Mouse (Mus musculus): ENCODE measurements around the gene Dnaaf2. TPM values are rescaled to one million over a fixed set of nuclear protein-coding genes. Genes with fewer than 3 reads are reported as not detected.

The Dnaaf2 gene
- total and polyA plus RNA-seq, 3 experiments: 0.89 to 1.1 (median 0.97) TPM

DNA sequence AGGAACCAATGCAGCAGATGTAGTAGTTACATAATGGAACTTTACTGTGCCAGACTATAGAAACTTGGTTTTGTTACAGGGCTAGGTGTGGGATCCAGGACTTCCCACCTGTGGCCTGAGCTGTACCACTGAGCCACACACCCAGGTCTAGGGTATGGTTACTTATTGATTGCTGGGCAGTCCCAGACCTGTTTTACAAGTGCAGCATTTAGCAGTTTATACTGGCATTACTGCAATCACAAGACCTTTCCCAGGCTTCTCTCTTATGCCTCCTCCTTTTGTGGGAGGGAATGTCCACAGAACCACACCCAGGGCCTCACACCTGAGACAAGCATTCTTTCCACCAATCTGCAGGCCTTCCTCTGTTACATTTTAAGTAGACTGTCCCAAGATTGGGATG, 756 bp upstream of the Dnaaf2 start:
- DNase-seq: no peak

DNA sequence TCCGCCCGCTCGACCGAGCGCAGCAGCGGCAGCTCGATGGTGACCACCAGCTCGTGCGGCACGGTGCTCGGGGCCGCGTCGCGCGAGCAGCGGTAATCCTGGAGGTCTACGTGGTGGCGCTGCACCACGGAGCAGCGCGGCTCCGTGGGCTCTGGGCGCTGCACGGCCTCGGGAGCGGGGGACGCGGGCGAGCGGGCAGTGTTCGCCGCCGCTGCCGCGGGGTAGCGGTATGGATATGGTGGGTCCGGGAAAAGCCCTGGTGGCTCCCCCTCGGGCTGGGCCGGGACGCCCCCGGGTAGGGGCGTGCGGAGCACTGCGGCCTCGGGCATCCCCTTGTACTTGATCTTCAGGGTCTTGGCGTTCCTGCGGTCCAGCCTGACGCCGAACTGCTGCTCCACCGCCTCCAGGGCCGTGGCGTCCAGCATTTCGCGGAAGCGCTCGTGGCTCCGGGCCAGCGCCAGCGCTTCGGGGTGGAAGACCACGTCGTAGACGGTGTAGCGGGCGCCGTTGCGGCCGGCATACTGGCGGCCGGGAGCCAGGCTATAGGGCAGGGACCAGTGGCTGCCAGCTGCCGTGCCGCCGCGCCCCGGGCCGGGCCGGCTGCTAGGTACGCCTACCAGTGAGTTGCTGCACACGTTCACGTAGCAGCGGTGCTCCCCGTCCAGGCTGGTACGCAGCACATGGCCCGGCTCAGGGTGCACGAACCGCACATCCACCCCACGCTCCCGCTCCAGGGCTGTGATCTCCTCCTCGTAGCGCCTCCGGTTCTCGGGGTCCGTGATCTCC, 658 bp downstream of the Dnaaf2 start:
- DNase-seq: peak; percentile 76

DNA sequence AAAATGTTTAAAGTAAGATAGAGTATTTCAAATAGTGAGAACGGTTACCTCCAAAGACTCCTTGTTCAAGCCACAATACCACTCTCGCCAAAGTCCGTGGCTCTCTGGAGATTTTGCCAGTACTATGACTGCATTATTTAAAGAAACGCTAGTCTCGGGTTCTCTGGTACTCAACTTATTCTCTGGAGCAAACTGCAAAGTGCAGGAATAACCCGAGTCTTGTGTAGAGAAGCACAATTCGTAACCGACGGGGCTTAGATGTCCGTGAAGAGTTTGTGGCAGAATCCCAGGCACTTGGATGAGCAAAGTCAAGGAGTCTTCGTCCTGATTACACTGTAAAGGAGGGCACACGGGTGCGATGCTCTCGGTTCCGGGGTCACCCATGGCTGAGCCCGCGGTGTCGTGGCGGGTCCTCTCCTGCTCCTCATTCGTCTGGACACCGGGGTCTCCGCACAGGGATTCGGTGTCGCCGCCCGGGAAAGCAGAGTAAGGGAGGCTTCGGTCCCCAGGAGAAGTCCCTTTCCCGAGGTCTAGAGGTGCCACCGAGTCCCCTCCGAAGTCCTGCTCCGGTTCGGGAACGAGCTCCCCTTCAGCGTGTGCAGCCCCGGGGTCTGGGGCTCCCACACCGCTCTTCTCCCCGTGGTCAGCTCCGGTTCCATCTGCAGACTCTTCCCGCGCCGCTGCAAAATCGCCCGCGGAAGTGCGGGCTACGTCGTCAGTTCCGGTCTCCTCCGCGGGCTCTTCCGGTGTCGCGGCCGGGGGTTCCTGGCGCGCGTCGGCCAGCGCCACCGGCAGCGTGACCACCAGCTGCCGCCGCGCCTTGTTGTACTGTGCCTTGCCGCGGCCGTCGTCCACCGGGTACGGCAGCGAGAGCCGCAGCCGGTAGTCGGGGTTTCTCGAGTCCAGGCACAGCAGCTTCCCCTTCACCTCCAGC, 1.5 kb downstream of the Dnaaf2 start, which contains the start of gene Gm49383:
TSS of gene Gm49383 (minus strand) at position 661 of the 934 bp plus-strand sequence.
- DNase-seq: peak; percentile 81

DNA sequence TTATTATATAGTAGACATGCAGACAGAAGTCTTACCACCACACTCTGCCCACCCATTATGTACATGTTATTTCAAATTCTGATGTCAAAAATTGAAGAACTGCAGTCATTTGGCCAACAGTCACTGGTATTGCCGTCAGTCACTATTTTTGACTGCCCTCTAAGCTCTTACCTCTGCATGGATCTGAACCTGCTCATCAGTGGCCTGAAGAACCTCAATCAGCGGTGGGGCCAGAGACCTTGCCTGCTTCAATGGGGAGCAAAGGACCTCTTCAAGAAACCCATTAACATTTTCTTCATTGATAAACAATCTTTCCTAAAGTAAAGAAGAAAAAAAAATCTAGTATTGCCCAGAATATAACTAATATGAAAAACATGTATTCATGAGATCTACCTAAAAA, 5.6 kb downstream of the Dnaaf2 start:
- no peak for DNase-seq

DNA sequence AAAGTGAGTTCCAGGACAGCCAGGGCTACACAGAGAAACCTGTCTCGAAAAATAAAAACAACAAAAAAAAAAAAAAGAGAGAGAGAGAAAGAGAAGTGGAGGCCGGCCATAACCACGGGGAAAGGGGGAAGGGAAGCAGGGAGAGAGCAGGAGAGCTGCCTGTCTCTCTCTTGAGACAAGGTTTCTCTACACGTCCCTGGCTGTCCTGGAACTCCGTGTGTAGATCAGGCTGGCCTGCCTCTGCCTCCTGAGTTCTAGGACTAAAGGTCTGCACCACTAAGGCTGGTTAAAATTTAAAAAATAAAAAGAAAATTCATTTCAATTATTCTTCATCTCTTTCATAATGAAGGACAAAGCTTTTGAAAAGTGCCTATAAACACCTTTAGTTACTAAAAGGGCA, 6.8 kb downstream of the Dnaaf2 start:
- DNase-seq: no peak

DNA sequence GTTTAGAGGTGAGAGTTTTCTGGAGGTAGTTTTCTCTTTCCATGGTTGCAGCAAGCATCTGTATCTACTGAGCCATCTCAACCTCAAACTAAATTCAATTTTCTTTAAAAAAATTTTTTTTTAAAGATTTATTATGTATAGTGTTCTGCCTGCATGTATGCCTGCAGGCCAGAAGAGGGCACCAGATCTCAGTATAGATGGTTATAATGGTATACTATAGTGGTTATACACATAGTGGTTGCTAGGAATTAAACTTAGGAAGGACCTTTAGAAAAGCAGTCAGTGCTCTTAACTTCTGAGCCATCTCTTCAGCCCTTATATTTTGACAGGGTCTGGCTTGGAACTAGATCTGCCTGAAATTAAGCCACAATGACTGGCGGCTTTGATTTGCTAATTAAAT, 7.7 kb downstream of the Dnaaf2 start:
- DNase-seq: no peak

DNA sequence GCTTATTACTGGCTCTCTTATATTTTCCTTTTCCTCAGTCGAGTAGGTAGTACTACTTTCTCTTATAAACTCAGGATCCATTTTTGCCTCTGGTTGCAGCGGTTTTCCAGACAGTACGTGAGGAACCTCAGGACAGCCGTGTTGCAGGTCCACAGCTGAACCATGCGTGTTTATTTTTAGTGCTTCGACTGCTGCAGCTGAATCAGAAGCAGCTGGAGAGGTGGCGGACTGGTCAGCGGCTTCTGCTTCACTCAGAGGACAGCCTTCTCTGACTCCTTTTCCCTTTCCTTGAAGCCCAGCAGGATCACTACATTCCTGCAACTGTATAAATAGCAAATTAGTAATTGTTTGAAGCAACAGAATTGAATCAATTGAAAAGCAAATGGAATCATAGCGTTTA, 8.2 kb downstream of the Dnaaf2 start:
- no peak for DNase-seq

DNA sequence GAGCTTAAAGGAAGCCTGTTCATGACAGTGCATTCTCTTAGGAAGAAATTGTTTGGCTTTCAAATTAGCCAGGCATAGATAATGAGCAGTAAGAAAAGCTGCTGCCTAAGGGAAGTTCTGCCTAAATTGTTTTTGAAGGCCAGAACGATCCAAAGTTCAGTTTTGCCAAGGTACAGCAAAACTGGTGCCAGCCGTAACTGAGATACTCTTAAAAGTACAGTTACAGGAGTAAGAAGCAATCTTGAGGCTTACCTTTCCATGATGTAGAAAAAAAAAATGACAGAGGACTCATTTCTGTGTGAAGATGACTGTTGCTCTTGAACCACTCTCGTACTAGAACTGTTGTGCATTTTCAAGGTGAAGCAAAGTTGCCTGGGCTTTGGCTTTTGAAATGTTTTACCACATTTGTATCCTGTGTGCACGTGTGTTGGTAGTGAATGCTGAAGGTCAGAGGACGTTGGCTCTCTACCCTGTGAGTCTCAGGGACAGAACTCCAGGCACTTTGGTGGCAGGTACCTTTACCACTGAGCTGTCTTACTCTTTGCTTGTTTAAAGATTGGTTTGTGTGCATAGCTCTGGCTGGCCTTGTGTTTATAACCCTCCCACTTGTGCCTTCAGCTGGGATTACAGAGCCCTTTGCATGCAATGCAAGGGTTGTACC, 11.3 kb downstream of the Dnaaf2 start:
- DNase-seq: peak; percentile 17

DNA sequence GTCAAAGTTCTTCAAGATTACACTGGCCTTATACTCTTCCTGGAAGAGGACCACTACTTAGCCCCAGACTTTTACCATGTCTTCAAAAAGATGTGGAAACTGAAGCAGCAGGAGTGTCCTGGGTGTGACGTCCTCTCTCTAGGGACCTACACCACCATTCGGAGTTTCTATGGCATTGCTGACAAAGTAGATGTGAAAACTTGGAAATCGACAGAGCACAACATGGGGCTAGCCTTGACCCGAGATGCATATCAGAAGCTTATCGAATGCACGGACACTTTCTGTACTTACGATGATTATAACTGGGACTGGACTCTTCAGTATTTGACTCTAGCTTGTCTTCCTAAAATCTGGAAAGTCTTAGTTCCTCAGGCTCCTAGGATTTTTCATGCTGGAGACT, 12.9 kb downstream of the Dnaaf2 start:
- DNase-seq: no peak

DNA sequence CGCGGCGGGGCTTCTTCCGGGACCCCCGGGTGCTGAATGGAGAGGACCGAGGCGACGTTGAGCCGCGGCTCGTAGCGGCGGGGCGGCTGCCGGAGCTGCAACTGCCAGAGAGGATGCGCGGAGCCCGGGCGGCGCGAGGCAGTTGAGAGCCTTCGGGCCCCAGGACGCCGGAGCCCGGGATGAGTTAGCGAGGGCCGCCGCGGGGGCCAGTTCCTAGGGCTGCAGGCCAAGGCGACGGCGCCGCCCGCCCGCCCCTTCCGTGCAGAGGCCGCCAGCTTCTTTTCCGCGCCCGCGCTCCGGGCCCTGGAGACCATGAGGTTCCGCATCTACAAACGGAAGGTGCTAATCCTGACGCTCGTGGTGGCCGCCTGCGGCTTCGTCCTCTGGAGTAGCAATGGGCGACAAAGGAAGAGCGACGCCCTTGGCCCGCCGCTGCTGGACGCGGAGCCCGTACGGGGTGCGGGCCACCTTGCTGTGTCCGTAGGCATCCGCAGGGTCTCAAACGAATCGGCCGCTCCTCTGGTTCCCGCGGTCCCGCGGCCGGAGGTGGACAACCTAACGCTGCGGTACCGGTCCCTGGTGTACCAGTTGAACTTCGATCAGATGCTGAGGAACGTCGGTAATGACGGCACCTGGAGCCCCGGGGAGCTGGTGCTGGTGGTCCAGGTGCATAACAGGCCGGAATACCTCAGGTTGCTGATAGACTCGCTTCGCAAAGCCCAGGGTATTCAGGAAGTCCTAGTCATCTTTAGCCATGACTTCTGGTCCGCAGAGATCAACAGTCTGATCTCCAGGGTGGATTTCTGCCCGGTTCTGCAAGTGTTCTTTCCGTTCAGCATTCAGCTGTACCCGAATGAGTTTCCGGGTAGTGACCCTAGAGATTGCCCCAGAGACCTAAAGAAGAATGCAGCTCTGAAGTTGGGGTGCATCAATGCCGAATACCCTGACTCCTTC, 13.6 kb downstream of the Dnaaf2 start:
- DNase-seq: peak; percentile 81

DNA sequence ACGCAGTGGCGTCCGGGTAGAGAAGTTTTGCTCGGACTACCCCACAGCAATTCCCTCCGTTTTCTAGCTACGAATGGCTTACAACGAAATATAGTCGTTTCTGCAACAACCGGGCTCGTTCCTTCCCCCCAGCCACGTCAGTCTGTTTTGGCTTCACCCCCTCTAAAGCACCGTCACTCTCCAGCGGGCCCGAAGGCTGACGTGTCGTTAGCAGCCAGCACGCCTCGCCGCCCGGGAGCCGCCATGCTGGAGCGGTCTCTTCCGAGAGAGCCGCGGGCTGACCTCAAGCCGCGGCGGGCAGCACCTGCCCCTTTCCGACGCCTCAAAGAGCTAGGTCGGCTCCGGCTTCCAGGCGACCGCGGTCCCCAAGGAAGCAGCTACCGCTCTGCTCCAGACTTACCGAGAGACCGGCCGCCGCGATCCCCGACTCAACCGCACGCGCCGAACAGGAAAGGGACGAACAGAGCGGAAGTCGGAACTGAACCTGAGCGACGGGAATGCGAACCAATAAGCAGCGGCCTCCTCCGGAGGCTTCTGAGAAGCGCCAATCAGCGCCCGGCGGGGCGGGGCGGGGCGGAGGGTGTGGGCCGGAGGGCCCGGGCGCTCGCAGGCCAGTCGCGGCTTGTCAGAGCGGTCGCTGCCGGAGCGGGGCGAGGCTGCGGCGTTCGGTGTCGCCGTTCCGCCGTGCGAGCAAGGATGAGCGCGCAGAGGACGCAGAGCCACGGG, 14.5 kb downstream of the Dnaaf2 start, which contains the start of the genes Rpl36al and Mgat2:
TSS of gene Rpl36al (minus strand) at position 501 of the 726 bp plus-strand sequence.
TSS of gene Mgat2 (plus strand) at position 575 of the 726 bp plus-strand sequence.
- peak; percentile 99 for DNase-seq

DNA sequence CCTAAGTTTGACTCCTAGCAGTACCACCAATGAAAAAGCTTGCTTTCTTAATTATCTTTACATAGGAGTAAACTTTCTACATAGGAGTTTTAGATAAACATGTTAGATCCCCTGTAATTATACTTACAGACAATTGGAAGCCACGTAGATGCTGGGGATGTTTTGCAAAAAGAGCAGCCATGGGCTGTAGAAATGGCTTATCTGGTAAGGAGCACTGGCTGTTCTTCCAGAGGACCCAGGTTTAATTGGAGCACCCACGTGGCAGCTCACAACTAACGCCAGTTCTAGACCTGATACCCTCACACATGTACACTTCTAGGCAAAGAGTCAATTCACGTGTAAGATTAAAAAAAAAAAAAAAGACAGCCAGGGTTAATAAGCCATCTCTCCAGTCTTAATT, 16.4 kb downstream of the Dnaaf2 start:
- DNase-seq: no peak

DNA sequence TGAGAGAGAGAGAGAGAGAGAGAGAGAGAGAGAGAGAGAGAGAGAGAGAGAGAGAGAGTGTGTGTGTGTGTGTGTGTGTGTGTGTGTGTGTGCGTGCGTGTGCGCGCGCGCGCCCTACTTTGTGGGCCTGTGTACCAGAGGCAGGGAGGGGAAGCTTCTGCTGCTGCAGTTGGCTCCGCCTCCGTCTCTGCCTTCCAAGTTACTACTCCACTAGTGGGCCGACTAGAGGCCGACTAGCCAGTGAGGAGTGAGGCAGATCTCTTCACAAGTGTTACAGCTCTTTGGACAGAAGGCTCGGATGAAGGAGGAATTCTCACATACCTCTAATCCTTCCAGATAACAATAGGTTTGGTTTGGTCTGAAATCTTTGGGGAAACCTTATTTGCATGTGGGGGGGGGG, 18.9 kb downstream of the Dnaaf2 start:
- DNase-seq: no peak

DNA sequence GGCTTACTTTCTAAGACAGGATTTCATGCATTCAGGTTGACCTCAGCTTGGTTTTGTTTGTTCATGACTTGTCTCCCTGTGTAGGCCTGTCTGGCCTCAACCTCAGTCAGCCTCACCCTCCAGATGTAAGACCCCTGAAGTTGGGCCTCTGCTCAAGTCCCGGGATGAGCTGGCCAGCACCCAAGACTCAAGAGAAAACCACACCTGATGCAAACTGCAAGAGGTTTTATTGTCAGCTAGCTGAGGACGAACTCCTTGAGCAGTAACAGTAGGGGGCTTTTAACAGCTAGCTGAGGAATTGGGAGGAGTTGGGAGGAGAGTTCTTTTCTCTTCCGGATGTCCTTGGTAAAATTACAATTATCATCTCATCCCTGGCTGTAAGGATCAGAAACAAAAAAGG, 20.7 kb downstream of the Dnaaf2 start:
- DNase-seq: no peak

DNA sequence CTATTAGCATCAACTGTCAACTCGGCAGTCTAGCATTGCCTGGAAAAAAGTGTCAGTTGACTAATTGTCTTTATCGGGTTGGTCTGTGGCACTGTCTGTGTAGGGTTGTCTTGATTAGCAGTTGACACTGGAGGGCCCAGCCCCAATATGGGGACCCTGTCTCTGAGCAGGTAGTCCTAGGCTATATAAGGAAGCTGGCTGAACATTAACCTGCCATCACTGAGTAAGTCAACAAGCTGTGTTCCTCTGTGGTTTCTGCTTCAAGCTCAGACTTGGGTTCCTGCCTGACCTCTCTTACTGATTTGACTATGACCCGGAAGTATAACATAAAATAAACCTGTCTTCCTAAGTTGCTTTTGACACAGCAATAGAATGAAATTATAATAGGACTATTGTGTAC, 22.3 kb downstream of the Dnaaf2 start:
- no peak for DNase-seq

DNA sequence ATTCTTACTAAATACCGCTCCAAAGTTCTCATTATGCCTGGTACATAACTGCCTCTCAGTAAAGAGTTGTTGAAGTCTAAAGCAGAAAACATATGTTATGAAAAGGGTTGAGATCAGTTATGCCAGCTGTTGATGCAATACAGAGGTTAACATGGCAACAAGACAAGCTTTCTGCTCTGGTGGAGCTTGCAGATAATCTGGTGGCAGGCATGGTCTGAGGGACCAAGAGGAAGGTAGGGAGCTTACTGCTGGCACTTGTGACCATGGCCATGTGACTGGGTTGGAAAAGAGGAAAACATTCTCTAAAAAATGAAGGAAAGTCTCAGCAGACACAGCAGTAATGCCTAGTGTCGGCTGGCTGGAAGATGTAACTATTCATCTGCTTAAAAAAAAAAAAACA, 26.9 kb downstream of the Dnaaf2 start:
- DNase-seq: no peak

DNA sequence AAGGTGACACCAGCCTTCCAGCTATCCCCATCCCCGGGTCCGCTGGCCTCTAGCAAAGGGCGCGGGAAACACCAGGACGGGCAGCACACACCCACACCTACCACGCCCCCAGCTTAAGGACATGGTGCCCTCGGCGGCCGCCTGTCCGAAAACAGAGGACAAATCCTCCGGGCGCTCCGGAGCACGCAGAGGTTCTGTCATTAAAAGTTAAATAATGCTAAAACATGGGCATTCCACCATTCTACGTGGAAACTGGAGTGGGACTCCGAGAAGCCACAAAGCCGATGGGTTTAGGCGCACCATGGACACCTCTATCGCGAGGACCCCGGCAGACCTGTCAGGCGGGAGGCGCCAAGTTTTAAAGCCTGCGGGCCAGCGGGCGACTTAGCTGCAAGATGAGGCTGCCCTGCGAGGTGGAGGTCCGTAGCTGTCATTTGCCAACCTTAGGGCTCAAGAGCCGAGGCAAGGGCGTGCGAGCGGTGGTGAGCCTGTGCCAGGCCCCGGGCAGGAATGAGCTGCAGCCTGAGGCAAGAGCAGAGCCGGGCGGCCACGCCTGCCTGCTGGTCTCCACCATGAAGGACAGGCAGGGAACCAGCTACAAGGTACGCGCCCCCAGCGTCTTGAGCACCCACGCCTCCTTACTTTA, 29.6 kb downstream of the Dnaaf2 start, which contains the start of gene Lrr1:
TSS of gene Lrr1 (plus strand) at position 354 of the 646 bp plus-strand sequence.
- peak; percentile 89 for DNase-seq

DNA sequence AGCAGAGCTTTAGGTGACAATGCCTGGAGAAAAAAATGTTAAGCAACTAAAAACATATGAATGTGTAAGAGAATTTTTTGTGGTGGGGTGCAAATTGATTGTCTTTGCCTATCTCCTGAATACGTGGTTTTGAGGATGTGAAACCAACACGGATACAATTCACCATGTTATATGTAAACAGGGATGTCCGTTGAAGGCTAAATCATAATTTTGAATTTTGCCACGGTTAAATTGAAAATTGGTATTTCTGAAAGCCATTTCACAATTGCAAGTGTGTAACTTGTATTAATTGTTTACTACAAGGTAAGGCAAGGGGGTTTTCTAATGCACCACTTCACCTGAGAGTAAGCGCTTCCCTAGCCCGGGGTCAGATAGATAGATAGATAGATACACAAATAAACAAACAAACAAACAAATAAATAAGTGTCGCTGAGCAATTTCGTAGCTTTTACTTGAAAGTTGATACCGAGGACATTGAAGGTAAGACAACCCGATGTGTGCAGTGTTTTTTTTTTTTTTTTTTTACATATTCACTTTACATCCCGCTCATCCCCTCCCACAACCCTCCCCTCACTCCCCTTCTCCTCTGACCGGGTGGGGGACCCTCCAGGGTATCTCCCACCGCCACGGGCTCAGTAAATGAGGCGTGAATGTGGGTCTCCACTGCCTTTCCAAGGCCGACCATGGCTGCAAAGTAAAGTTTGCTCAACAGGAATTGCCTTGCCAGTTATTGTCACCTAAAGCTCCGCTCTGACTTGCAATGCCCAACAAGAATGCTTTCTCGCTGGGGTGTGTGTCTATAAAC, 30.4 kb downstream of the Dnaaf2 start:
- DNase-seq: no peak

All from adrenal gland, adult 2 months (tissue).